Mouse (Mus musculus): ENCODE measurements around the gene Soat2.

The Soat2 gene

GRCm38 (mm10) chr15:102113674-102114073 lies 36.7 kb upstream of the Soat2 start:
- no peak for ATAC-seq (ENCODE audit: insufficient number of reproducible peaks, low FRiP score, low TSS enrichment)

DNA sequence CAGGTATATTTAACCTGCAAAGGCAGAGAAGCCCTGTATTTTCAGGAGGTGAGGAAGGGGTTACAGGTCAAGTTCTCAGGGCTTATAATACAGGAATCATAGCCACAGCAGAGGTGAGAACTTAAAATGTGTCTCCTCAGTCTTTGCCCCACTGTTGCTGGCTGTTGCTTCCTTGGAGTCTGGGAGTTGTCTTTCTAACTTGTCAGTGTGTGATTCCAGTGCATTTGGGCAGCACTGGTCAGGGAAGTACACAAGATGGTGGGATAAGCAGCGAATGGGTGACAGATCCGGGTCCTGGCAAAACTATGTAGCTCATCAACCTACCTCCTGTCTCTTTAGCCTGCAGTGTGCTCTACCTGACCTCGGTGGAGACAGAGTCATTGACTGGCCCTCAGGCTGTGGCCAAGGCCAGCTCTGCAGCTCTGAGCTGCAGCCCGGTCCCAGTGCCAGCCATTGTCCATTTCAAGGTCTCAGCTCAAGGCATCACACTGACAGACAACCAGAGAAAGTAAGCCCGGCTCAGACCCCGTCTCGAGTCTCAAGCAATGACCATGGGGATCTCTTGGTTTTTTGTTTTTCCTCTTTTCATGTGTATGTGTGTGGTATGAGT lies 35.6 kb upstream of the Soat2 start:
- no peak for ATAC-seq (ENCODE audit: insufficient number of reproducible peaks, low FRiP score, low TSS enrichment)

GRCm38 (mm10) chr15:102115731-102116231 lies 34.5 kb upstream of the Soat2 start:
- ATAC-seq (ENCODE audit: insufficient number of reproducible peaks, low FRiP score, low TSS enrichment), result no peak

GRCm38 (mm10) chr15:102116753-102117415 lies 33.4 kb upstream of the Soat2 start:
- no peak for ATAC-seq (ENCODE audit: insufficient number of reproducible peaks, low FRiP score, low TSS enrichment)

GRCm38 (mm10) chr15:102117461-102118443 lies 32.6 kb upstream of the Soat2 start:
- no peak for ATAC-seq (ENCODE audit: insufficient number of reproducible peaks, low FRiP score, low TSS enrichment)

- no peak for ATAC-seq (ENCODE audit: insufficient number of reproducible peaks, low FRiP score, low TSS enrichment)
Observed at GRCm38 (mm10) chr15:102118591-102118990, 31.7 kb upstream of the Soat2 start.

DNA sequence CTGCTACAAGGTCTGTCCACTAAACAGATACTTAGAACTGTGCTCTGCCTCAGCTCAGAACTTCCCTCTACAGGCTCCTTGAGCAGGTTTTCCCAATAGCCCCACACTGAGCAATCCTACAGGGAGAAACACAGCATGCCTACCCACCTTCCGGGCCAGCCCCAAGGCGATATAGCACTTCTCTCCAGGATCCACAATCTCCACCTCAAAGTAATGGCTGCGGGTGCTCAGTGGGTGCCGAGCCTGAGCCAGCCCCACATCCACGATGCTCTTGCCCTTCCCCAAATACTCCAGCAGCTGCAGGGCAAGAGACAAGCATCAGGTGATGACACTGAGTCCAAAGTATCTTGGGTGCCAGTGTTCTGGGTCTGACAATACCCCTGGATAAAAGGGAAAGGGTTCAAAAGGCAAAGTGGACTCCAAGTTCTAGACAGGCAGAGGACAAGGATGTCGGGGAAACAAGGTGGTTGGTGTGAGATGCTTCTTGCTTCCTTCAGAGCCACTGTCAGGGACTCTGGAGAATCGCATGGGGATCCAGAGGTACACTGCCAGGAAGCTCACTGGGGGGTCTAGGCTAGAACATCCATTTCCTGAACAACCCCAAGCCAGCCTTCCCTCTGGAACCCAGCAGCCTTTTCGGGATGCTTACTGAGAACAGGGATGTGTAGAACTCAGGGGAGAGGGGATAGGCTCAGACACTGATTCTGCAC lies 31.1 kb upstream of the Soat2 start:
- no peak for ATAC-seq (ENCODE audit: insufficient number of reproducible peaks, low FRiP score, low TSS enrichment)

DNA sequence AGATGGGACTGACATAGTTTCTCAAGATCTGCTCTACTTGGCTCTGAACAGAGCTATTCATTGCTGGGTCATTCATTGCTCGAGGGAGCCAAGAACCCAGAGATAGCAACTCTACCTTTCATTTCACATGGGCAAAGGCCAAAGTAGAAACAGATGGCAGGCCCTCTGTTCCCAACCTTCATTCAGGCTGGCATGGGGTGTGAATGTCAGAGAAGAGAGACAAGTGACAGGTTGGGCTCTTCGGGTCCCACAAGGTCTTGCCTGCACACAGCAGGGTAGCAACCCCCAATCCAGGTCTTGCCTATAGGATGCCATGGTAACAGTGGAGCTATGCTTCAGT lies 30.5 kb upstream of the Soat2 start:
- ATAC-seq (ENCODE audit: insufficient number of reproducible peaks, low FRiP score, low TSS enrichment), result peak; percentile 88

DNA sequence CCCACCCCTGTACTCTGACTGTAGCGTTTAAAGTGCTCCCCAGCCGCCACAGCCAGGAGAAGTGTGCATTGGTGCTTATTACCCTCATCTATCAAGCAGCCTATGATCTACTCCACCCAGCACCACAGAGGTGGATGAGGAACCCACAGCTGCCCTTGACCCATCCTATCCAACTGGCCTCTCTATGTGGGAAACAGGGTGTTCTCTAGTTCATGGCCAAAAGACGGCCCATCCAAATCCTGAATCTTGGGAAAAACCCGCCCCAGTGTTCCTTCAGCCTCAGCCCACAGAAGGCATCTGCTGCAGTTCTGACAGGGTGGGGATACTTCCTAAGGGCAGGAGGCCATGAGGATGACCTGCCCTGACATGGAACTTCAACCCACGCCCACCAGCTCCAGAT lies 29.8 kb upstream of the Soat2 start:
- no peak for ATAC-seq (ENCODE audit: insufficient number of reproducible peaks, low FRiP score, low TSS enrichment)

DNA sequence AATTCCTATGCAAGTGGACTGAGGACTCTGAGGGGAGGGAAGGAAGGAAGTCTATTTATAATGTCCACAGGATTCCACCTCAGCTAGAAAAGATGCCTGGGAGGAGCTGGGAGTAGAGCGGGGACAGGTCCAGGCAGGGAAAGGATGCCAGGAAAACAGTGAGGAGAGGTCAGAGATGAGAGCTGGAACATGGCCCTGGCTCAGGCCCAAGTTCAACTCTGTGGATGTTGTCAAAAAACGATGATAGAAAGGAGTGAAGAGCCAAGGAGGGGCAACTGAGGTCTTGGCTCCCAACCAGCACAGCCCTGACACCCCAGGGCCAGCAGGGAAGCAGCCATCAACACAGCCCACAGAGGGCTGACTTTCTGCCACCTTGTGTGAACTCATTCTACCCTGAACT lies 24.0 kb upstream of the Soat2 start:
- peak; percentile 20; the same call in 1 of the 2 replicates for ATAC-seq (ENCODE audit: insufficient number of reproducible peaks, low FRiP score, low TSS enrichment)

- ATAC-seq (ENCODE audit: insufficient number of reproducible peaks, low FRiP score, low TSS enrichment), result no peak
Observed at GRCm38 (mm10) chr15:102133314-102133713, 17.0 kb upstream of the Soat2 start.

GRCm38 (mm10) chr15:102134709-102135108 lies 15.6 kb upstream of the Soat2 start:
- ATAC-seq (ENCODE audit: insufficient number of reproducible peaks, low FRiP score, low TSS enrichment), result no peak

GRCm38 (mm10) chr15:102135522-102136128 lies 14.7 kb upstream of the Soat2 start:
- no peak for ATAC-seq (ENCODE audit: insufficient number of reproducible peaks, low FRiP score, low TSS enrichment)

GRCm38 (mm10) chr15:102136129-102136758 lies 14.1 kb upstream of the Soat2 start, which contains the start of gene Spryd3:
TSS of gene Spryd3 (minus strand) at chr15:102136234.
- ATAC-seq (ENCODE audit: insufficient number of reproducible peaks, low FRiP score, low TSS enrichment), result peak; percentile 100

- no peak for ATAC-seq (ENCODE audit: insufficient number of reproducible peaks, low FRiP score, low TSS enrichment)
Observed at GRCm38 (mm10) chr15:102141120-102141519, 9.2 kb upstream of the Soat2 start.

DNA sequence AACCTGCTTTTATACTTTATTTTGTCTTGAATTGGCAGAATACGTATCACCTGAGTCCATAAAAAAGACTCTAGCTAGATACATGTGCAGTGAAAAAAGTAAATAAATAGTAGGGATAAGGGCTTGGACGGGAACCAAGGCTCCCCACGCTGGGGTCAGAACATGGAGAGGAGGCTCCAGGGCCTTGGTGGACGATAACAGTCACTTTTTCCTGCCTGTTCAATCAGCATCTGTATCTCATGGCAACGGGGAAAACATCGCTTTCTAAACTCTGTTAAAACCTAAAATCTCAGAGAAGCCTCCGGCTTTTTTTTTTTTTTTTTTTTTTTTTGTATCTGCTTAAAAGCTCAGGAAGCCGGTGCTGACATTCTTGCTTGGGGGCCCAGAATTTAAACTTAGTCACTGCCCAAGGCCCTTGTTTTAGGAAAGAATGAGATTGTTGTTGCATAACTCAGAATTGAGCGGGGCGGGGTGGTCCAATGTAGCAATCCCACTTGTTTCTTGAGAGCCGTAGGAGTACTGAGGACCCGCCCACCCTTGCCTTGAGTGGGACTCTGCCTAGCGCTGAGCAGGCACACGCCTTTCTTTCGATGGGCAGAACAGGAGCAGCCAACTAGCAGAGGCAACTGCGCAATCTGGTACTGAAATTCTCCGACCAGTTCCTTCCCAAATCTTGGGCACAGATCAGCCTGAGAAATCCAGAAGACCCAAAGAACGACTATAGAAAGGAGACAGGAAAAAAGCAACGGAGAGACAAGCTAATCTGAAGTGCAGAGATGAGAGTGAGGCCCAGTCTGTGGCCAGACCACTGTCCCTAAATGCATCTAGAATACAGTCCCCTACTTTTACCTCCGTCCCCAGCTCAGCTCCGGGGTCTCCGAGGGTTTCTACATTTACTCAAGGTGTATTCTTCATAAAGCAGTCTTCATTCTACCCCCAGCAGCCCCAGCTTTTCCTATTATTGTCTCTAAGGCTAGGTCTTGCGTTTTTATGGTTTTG lies 7.1 kb upstream of the Soat2 start:
- ATAC-seq (ENCODE audit: insufficient number of reproducible peaks, low FRiP score, low TSS enrichment), result no peak

GRCm38 (mm10) chr15:102144274-102144711 lies 6.0 kb upstream of the Soat2 start, which contains the start of gene Igfbp6:
TSS of gene Igfbp6 (plus strand) at chr15:102144362.
- ATAC-seq (ENCODE audit: insufficient number of reproducible peaks, low FRiP score, low TSS enrichment), result no peak

DNA sequence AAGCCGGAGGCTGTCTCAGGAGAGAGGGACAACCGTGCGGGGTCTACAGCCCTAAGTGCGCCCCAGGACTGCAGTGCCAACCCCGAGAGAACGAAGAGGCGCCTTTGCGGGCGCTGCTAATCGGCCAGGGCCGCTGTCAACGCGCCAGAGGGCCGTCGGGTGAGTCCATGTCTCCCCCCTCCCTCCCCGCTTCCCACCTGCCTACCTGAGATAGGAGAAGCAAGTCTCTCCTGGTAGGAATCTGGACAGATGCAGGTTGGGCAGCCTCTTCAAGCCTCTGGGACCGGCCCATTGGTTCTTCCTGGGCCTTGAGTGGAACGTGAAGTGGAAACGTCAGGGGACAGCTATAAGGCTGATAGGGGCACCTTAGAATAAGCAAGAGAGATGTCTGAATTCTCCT lies 5.6 kb upstream of the Soat2 start:
- ATAC-seq (ENCODE audit: insufficient number of reproducible peaks, low FRiP score, low TSS enrichment), result no peak
